Mouse (Mus musculus) testis, postnatal 10 days (tissue): ENCODE measurements at regions not wholly inside any gene's neighbourhood (a gene's known extent, or its start where the extent isn't known, plus 50 kb on each side); places are given as distances from the start of the nearest gene placed in this dataset.
"Not testable (repeated sequence)": the region's sequence is repeated elsewhere in the genome, so short reads cannot be mapped to it uniquely, and the experiment has no call there.

Experiments
- DNase-seq: peaks from one replicate; pipeline ENCODE4 v3.0.0; 2021; ENCODE audit warnings: low spot score

- no peak for DNase-seq
Observed at GRCm38 (mm10) chr16:49409235-49409634, 289.8 kb upstream of the Ift57 start.

- no peak for DNase-seq
Observed at GRCm38 (mm10) chr16:49430296-49430695, 268.7 kb upstream of the Ift57 start.

GRCm38 (mm10) chr16:49431902-49432301 lies 267.1 kb upstream of the Ift57 start:
- no peak for DNase-seq

GRCm38 (mm10) chr16:49441225-49441624 lies 257.8 kb upstream of the Ift57 start:
- peak; percentile 37 for DNase-seq

GRCm38 (mm10) chr16:49447356-49447755 lies 251.7 kb upstream of the Ift57 start:
- not testable (repeated sequence) for DNase-seq

- DNase-seq, result no peak
Observed at GRCm38 (mm10) chr16:49493881-49494280, 205.2 kb upstream of the Ift57 start.

- no peak for DNase-seq
Observed at GRCm38 (mm10) chr16:49497521-49498010, 201.5 kb upstream of the Ift57 start.

GRCm38 (mm10) chr16:49500818-49501217 lies 198.2 kb upstream of the Ift57 start:
- DNase-seq, result no peak

GRCm38 (mm10) chr16:49503897-49504413 lies 195.1 kb upstream of the Ift57 start:
- no peak for DNase-seq

- no peak for DNase-seq
Observed at GRCm38 (mm10) chr16:49504669-49505068, 194.4 kb upstream of the Ift57 start.

GRCm38 (mm10) chr16:49505271-49505670 lies 193.8 kb upstream of the Ift57 start:
- no peak for DNase-seq

GRCm38 (mm10) chr16:49518844-49519243 lies 180.2 kb upstream of the Ift57 start:
- DNase-seq, result no peak

GRCm38 (mm10) chr16:49520411-49520810 lies 178.6 kb upstream of the Ift57 start:
- DNase-seq, result no peak

- no peak for DNase-seq
Observed at GRCm38 (mm10) chr16:49521685-49522084, 177.3 kb upstream of the Ift57 start.

GRCm38 (mm10) chr16:49522576-49522975 lies 176.5 kb upstream of the Ift57 start:
- DNase-seq, result no peak

GRCm38 (mm10) chr16:49528618-49529017 lies 170.4 kb upstream of the Ift57 start:
- not testable (repeated sequence) for DNase-seq

- no peak for DNase-seq
Observed at GRCm38 (mm10) chr16:49529060-49529459, 170.0 kb upstream of the Ift57 start.

- DNase-seq, result no peak
Observed at GRCm38 (mm10) chr16:49530051-49530450, 169.0 kb upstream of the Ift57 start.

GRCm38 (mm10) chr16:49532071-49532686 lies 166.9 kb upstream of the Ift57 start:
- DNase-seq, result no peak

- DNase-seq, result no peak
Observed at GRCm38 (mm10) chr16:49533498-49533998, 165.5 kb upstream of the Ift57 start.

- DNase-seq, result no peak
Observed at GRCm38 (mm10) chr16:49550231-49550630, 148.8 kb upstream of the Ift57 start.

GRCm38 (mm10) chr16:49570031-49570430 lies 129.0 kb upstream of the Ift57 start:
- no peak for DNase-seq

GRCm38 (mm10) chr16:49572485-49573170 lies 126.4 kb upstream of the Ift57 start:
- DNase-seq, result no peak
